Mouse (Mus musculus) urinary bladder, postnatal 25 days (tissue): Measurements from ENCODE around the gene Dnajc4.
A peak's percentile ranks its signal among the peaks of the same experiment; 100 is the strongest.

Experiments
- DNase-seq: peaks from one replicate; pipeline ENCODE4 v3.0.0; 2022; ENCODE audit warnings: low spot score

The Dnajc4 gene

GRCm38 (mm10) chr19:6948186-6948585, 44.2 kb downstream of the Dnajc4 start:
- DNase-seq: no peak

GRCm38 (mm10) chr19:6947742-6948141, 44.6 kb downstream of the Dnajc4 start:
- no peak for DNase-seq

DNA sequence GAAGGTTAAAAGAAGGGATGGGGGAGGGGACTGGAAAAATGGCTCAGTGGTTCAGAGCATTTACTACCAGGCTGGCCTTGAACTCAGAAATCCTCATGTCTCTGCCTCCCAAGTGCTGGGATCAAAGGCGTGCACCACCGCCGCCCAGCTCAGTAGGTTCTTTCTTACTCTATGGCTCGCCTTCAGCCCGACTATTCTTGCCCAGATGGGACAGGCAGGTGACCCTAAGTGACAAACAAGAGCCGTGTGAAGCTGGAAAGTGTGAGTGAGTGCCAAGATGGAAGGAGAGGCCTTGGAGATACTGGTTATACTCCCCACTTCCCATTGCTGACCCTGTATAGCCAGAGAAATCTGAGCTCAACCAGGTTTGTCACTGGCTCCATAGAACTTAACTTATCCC, 48.7 kb downstream of the Dnajc4 start:
- no peak for DNase-seq

GRCm38 (mm10) chr19:6942764-6943163, 49.6 kb downstream of the Dnajc4 start:
- no peak for DNase-seq

- DNase-seq: peak; percentile 87
Measured at GRCm38 (mm10) chr19:6942249-6942691, 50.1 kb downstream of the Dnajc4 start, which contains the start of gene Gpr137. Gene Gpr137, minus strand, starts transcription at chr19:6942480.

DNA sequence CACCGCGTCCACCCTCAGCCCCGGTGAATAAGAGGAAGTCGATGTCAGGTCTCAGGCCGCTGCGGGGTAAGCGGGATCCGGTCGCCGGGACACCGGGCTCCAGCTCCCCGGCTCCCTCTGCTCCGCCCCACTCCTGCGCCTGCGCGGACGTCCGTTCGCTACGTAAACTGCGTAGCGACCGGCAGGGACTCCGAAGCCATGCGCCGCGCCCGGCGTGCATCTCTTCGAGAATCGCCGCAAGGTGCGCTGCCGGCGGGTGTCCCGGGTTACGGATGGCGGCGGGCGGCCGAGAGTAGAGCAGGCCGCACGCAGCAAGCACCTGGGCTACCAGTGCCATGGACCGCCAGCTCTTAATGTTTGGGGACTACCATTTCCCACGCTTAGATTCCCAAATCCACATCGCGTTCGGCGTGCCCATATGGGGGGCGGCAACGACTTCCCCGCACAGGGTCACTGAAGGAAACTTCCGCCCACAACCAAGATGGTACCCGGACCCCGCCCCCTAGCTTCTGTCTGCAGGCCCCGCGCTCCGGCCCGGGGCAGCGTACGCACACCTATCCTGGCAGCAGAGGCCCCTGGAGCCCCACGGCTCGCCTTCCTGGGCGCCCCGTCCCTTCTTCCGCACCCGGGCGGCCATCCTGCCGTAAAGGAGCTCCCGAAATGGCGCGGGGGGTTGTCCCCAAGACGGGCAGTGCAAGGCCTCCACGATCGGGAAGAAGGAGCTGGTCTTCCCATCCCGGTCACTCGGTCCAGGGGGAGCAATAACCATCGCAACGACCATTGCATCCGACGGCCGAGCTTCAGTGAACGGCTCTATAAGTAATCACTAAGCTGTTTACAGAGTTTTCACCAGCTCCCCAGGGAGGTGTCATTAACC, 50.8 kb downstream of the Dnajc4 start, which contains the start of gene Bad:
Gene Bad, plus strand, starts transcription at position 490 of the 877 bp plus-strand sequence.
- DNase-seq: peak; percentile 97

DNA sequence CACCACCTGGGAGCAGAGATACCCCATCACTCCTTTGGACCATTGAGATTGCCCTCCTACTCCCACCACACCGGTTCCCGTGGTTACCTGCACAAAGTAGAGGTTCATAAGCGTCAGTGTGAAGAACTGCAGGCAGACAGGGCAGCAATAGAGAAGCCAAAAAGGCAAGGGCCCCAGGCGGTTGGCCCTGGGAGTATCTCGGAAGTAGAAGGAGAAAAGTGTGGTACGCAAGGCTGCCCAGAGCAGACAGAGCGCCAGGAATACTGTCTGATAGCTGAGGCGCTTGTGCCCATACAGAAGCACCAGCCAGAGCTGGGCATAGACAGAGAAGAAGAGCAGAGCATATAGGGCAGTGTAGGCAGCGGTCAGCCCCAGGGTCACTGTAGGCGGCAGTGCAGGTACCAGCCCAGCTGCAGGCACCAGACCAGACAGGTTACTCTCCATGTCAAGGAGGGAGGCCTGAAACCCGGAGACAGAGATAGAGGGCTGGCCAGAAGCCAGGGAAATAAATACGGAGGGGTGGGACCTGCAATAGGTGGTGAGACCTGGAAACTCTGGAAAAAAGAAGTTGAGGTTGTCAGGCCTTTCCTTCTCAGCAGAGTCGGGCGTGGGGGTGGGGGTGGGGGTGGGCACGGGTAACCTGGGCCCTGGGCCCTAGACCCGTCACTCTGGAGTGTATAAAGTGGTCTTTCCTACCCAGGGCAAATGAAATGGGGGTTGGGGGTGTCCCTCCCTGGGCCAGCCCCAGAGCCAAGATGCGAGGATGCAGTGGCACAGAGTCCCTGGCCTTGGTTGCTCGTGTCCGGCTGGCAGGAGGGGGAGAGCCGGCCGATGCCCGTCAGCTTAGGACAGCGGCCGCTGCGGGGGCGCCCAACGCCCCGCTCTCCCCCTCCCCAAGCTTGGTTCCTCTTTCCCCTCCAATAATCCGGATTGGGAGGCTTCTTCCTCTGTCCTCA, 51.7 kb downstream of the Dnajc4 start:
- no peak for DNase-seq

- DNase-seq: no peak
Measured at GRCm38 (mm10) chr19:6939106-6940002, 53.0 kb downstream of the Dnajc4 start.
